Mouse (Mus musculus): ENCODE results near the gene 4933434E20Rik.

DNA sequence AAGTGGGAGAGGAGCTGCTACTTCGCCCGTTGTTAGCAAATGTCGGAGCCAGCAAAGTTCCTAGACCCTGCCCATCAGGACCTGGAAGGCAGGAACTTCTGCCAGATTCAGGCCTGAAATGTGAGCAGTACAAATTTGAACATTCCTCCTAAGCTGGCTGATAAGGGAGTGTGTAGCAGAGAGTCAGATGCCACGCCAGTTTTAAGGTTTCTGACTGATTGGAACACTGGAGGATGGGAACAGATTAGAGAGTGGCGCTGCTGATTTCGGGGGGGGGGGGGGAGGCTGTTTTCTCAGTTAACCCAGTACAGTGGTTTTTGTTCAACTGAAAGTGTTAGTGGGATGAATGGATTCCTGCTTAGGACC, 29.0 kb downstream of the 4933434E20Rik start:
- no peak for TF ChIP-seq CTCF (IDR thresholded peaks at IDR 0.05; ENCODE audit: borderline replicate concordance, control insufficient read depth, extremely low read depth, insufficient read depth, low read length, poor library complexity)
- no peak for TF ChIP-seq POLR2A (IDR thresholded peaks at IDR 0.05; ENCODE audit: control insufficient read depth, extremely low read depth, insufficient read depth, low read length, poor library complexity)

Measured in thymus, adult 2 months (tissue).